Mouse (Mus musculus) embryonic facial prominence, embryonic 14.5 days (tissue): ENCODE measurements at regions not wholly inside any gene's neighbourhood (a gene's known extent, or its start where the extent isn't known, plus 50 kb on each side); places are given as distances from the start of the nearest gene placed in this dataset.

Experiments used
- ATAC-seq: fragments of 200-750 bp; cut with Nextera tagmentation; 2 replicates; pipeline ENCODE4 v1.8.0; 2017; ENCODE audit warnings: low read depth, moderate number of reproducible peaks, moderate TSS enrichment
- DNase-seq: peaks from one replicate; pipeline ENCODE4 v3.0.0-alpha.2; 2015; ENCODE audit warnings: low spot score
- H3K27ac ChIP-seq: fragments of 300-500 bp; sonication (generic); replicated peaks from 2 replicates; pipeline ENCODE4 v1.5.1; 2014; ENCODE audit warnings: low read depth, mild to moderate bottlenecking, low read length, moderate library complexity
- H3K27me3 ChIP-seq: fragments of 300-500 bp; sonication (generic); replicated peaks from 2 replicates; pipeline ENCODE4 v1.6.1; 2014; ENCODE audit warnings: low read length; ENCODE audit not compliant: control insufficient read depth, insufficient read depth
- H3K36me3 ChIP-seq: fragments of 300-500 bp; sonication (generic); 2 replicates; pipeline ENCODE4 v1.6.1; 2014; ENCODE audit warnings: low read length, mixed read lengths; ENCODE audit not compliant: control insufficient read depth, insufficient read depth
- H3K4me1 ChIP-seq: fragments of 300-500 bp; sonication (generic); 2 replicates; pipeline ENCODE4 v1.6.1; 2014; ENCODE audit warnings: antibody characterized with exemption, low read length; ENCODE audit not compliant: control insufficient read depth, insufficient read depth
- H3K4me2 ChIP-seq: fragments of 300-500 bp; sonication (generic); 2 replicates; pipeline ENCODE4 v1.6.1; 2014; ENCODE audit warnings: low read depth, mild to moderate bottlenecking, low read length, moderate library complexity, mixed read lengths
- H3K4me3 ChIP-seq: fragments of 300-500 bp; sonication (generic); 2 replicates; pipeline ENCODE4 v1.5.1; 2014; ENCODE audit warnings: low read depth, mild to moderate bottlenecking, low read length
- H3K9ac ChIP-seq: fragments of 300-500 bp; sonication (generic); 2 replicates; pipeline ENCODE4 v1.6.1; 2014; ENCODE audit warnings: low read depth, mild to moderate bottlenecking, low read length, moderate library complexity, mixed read lengths
- H3K9me3 ChIP-seq: fragments of 300-500 bp; sonication (generic); 2 replicates; pipeline ENCODE4 v1.6.1; 2016; ENCODE audit warnings: low read length; ENCODE audit not compliant: control insufficient read depth
- WGBS: fragments of 180-500 bp; shearing (Covaris S2); extraction: QIAGEN DNeasy Blood & Tissue Kit; methylation state at CpG from one replicate; pipeline ENCODE4 v1.1.7; 2014; 5-methylcytosine and 5-hydroxymethylcytosine counted together

- H3K27ac ChIP-seq, result no peak overlapping the region
- peak; percentile 67 for DNase-seq
- H3K9ac ChIP-seq, result no peak overlapping the region
- no peak overlapping the region for H3K4me2 ChIP-seq
- H3K4me1 ChIP-seq, result 0 out of 2 replicates have a peak, but pooled peaks cover 5% of the 10 kb centered on the region
- peak; percentile 37; the same call in 1 of the 2 replicates for ATAC-seq
- H3K9me3 ChIP-seq, result no peaks in the 10 kb centered on the region; the same call in 1 of the 2 replicates
- no peaks in the 10 kb centered on the region for H3K27me3 ChIP-seq
- no peaks in the 10 kb centered on the region for H3K36me3 ChIP-seq
- WGBS, result 69% methylated on average over 13 of the region's 13 CpGs
- no peak overlapping the region for H3K4me3 ChIP-seq
These were observed 121.7 kb upstream of the Jarid2 start for GRCm38 (mm10) chr13:44607316-44608285.

- H3K4me3 ChIP-seq, result no peak overlapping the region
- no peaks in the 10 kb centered on the region for H3K27me3 ChIP-seq
- ATAC-seq (no peak), DNase-seq (no peak)
- no peaks in the 10 kb centered on the region; the same call in 1 of the 2 replicates for H3K9me3 ChIP-seq
- 0 out of 2 replicates have a peak, but pooled peaks cover 5% of the 10 kb centered on the region for H3K4me1 ChIP-seq
- 75% methylated on average over 3 of the region's 3 CpGs for WGBS
- H3K36me3 ChIP-seq, result no peaks in the 10 kb centered on the region
- no peak overlapping the region for H3K9ac ChIP-seq
- no peak overlapping the region for H3K4me2 ChIP-seq
- no peak overlapping the region for H3K27ac ChIP-seq
These were observed 121.0 kb upstream of the Jarid2 start for GRCm38 (mm10) chr13:44608286-44608675.

- no peaks in the 10 kb centered on the region for H3K27me3 ChIP-seq
- no peak overlapping the region for H3K4me3 ChIP-seq
- no peak overlapping the region for H3K4me2 ChIP-seq
- no peaks in the 10 kb centered on the region; the same call in 1 of the 2 replicates for H3K9me3 ChIP-seq
- 0 out of 2 replicates have a peak, but pooled peaks cover 5% of the 10 kb centered on the region for H3K4me1 ChIP-seq
- no peak overlapping the region for H3K9ac ChIP-seq
- 36% methylated on average over 11 of the region's 11 CpGs for WGBS
- H3K36me3 ChIP-seq, result no peaks in the 10 kb centered on the region
- ATAC-seq, result no peak
- peak; percentile 48 for DNase-seq
- no peak overlapping the region for H3K27ac ChIP-seq
These were observed 120.5 kb upstream of the Jarid2 start for GRCm38 (mm10) chr13:44608681-44609335.

- no peaks in the 10 kb centered on the region for H3K36me3 ChIP-seq
- 0 out of 2 replicates have a peak, but pooled peaks cover 5% of the 10 kb centered on the region for H3K4me1 ChIP-seq
- H3K9me3 ChIP-seq, result no peaks in the 10 kb centered on the region; the same call in 1 of the 2 replicates
- ATAC-seq, result no peak
- WGBS, result 88% methylated on average over 5 of the region's 5 CpGs
- H3K9ac ChIP-seq, result no peak overlapping the region
- H3K27me3 ChIP-seq, result no peaks in the 10 kb centered on the region
- no peak overlapping the region for H3K4me3 ChIP-seq
- H3K27ac ChIP-seq, result no peak overlapping the region
- DNase-seq, result no peak
- H3K4me2 ChIP-seq, result no peak overlapping the region
These were observed 119.7 kb upstream of the Jarid2 start for GRCm38 (mm10) chr13:44609606-44610005.

GRCm38 (mm10) chr13:44615696-44616095 is 113.6 kb upstream of the Jarid2 start:
- DNase-seq (no peak), ATAC-seq (no peak)
- 41% methylated on average over 8 of the region's 8 CpGs for WGBS

GRCm38 (mm10) chr13:44618368-44618767 is 110.9 kb upstream of the Jarid2 start:
- ATAC-seq (no peak), DNase-seq (no peak)
- Histone ChIP-seq H3K9me3 (no peaks in the 10 kb centered on the region), H3K9ac (no peak overlapping the region), H3K27me3 (no peaks in the 10 kb centered on the region), H3K4me1 (peaks cover 8% of the 10 kb centered on the region), H3K4me3 (no peak overlapping the region), H3K4me2 (no peak overlapping the region), H3K36me3 (no peaks in the 10 kb centered on the region), H3K27ac (no peak overlapping the region)
- 78% methylated on average over 3 of the region's 3 CpGs for WGBS

More at GRCm38 (mm10) chr13:44615696-44616095, 113.6 kb upstream of the Jarid2 start:
- Histone ChIP-seq H3K4me2 (no peak overlapping the region), H3K9me3 (no peaks in the 10 kb centered on the region), H3K4me3 (no peak overlapping the region), H3K9ac (no peak overlapping the region), H3K36me3 (no peaks in the 10 kb centered on the region), H3K27ac (no peak overlapping the region), H3K27me3 (no peaks in the 10 kb centered on the region), H3K4me1 (no peaks in the 10 kb centered on the region)

- Histone ChIP-seq H3K4me1 (peaks cover 8% of the 10 kb centered on the region), H3K27ac (no peak overlapping the region), H3K9ac (no peak overlapping the region), H3K36me3 (no peaks in the 10 kb centered on the region), H3K27me3 (no peaks in the 10 kb centered on the region), H3K9me3 (no peaks in the 10 kb centered on the region), H3K4me3 (no peak overlapping the region), H3K4me2 (no peak overlapping the region)
- WGBS, result 29% methylated on average over 12 of the region's 12 CpGs
- ATAC-seq (peak; percentile 77), DNase-seq (peak; percentile 45)
These were observed 106.5 kb upstream of the Jarid2 start for GRCm38 (mm10) chr13:44622661-44623355.

GRCm38 (mm10) chr13:44624716-44625115 is 104.6 kb upstream of the Jarid2 start:
- Histone ChIP-seq H3K27ac (no peak overlapping the region), H3K9ac (peak overlapping the region; percentile 30; the same call in 1 of the 2 replicates), H3K36me3 (no peaks in the 10 kb centered on the region), H3K4me1 (peaks cover 8% of the 10 kb centered on the region), H3K4me3 (no peak overlapping the region), H3K9me3 (no peaks in the 10 kb centered on the region), H3K27me3 (no peaks in the 10 kb centered on the region), H3K4me2 (no peak overlapping the region)
- DNase-seq (no peak), ATAC-seq (no peak)
- WGBS, result 45% methylated on average over 13 of the region's 13 CpGs
